Mouse (Mus musculus) neural tube, embryonic 11.5 days (tissue): Measurements from ENCODE around the gene BC049730. TPM values are rescaled to one million over a fixed set of nuclear protein-coding genes. Genes with fewer than 3 reads are reported as not detected.

ENCODE experiments used
- ATAC-seq: fragments of 200-750 bp; cut with Nextera tagmentation; 2 replicates; pipeline ENCODE4 v1.8.0; 2017; ENCODE audit warnings: moderate number of reproducible peaks, mild to moderate bottlenecking, moderate TSS enrichment, moderate library complexity; ENCODE audit not compliant: insufficient read depth, low FRiP score, low TSS enrichment
- DNase-seq: peaks from one replicate; pipeline ENCODE4 v3.0.0-alpha.2; 2015; ENCODE audit warnings: low spot score
- H3K27ac ChIP-seq: fragments of 300-500 bp; sonication (generic); 2 replicates; pipeline ENCODE4 v1.5.1; 2014; ENCODE audit warnings: low read depth, mild to moderate bottlenecking, low read length
- H3K27me3 ChIP-seq: fragments of 300-500 bp; sonication (generic); 2 replicates; pipeline ENCODE4 v1.6.1; 2014; ENCODE audit warnings: mild to moderate bottlenecking, low read length, mixed read lengths; ENCODE audit not compliant: control insufficient read depth, insufficient read depth
- H3K36me3 ChIP-seq: fragments of 300-500 bp; sonication (generic); 2 replicates; pipeline ENCODE4 v1.6.1; 2014; ENCODE audit warnings: mild to moderate bottlenecking, low read length, moderate library complexity, mixed read lengths; ENCODE audit not compliant: control insufficient read depth, insufficient read depth
- H3K4me1 ChIP-seq: fragments of 300-500 bp; sonication (generic); 2 replicates; pipeline ENCODE4 v1.6.1; 2014; ENCODE audit warnings: low read length, mixed read lengths; ENCODE audit not compliant: control insufficient read depth, insufficient read depth
- H3K4me2 ChIP-seq: fragments of 300-500 bp; sonication (generic); 2 replicates; pipeline ENCODE4 v1.6.1; 2014; ENCODE audit warnings: low read depth, mild to moderate bottlenecking, moderate library complexity
- H3K4me3 ChIP-seq: fragments of 300-500 bp; sonication (generic); 2 replicates; pipeline ENCODE4 v1.5.1; 2014; ENCODE audit warnings: low read depth, low read length
- H3K9ac ChIP-seq: fragments of 300-500 bp; sonication (generic); 2 replicates; pipeline ENCODE4 v1.6.1; 2014; ENCODE audit warnings: mild to moderate bottlenecking, low read length
- H3K9me3 ChIP-seq: fragments of 300-500 bp; sonication (generic); 2 replicates; pipeline ENCODE4 v1.6.1; 2016; ENCODE audit warnings: low read length; ENCODE audit not compliant: control insufficient read depth
- WGBS: fragments of 180-500 bp; shearing (Covaris S2); extraction: QIAGEN DNeasy Blood & Tissue Kit; methylation state at CpG from one replicate; pipeline ENCODE4 v1.1.7; 2014; 5-methylcytosine and 5-hydroxymethylcytosine counted together
- polyA plus RNA-seq: library from polyadenylated mRNA; unstranded; fragments of >200 nt; fragmentation: Nextera tagmentation; extraction: Ambion mirVana; gene quantifications from 2 replicates; pipeline ENCODE4 v1.2.1, GENCODE M21; 2014

Gene BC049730
- not detected in 2 replicates for polyA plus RNA-seq

GRCm38 (mm10) chr7:24708832-24709292 is at the start of gene BC049730:
Gene BC049730 (plus strand): TSS chr7:24709242.
- Histone ChIP-seq H3K27ac (no peak within 1 kb of the TSS), H3K27me3 (no peaks in the 10 kb centered on the region), H3K4me2 (no peak within 1 kb of the TSS), H3K4me3 (no peak within 1 kb of the TSS), H3K36me3 (no peaks in the 10 kb centered on the region), H3K9me3 (no peaks in the 10 kb centered on the region), H3K4me1 (no peaks in the 10 kb centered on the region), H3K9ac (no peak within 1 kb of the TSS)
- 96% methylated on average over 14 of the region's 14 CpGs for WGBS
- ATAC-seq (no peak), DNase-seq (no peak)

GRCm38 (mm10) chr7:24659737-24660357 is 49.2 kb upstream of the BC049730 start:
- Histone ChIP-seq H3K36me3 (no peaks in the 10 kb centered on the region), H3K27ac (no peak overlapping the region), H3K4me1 (no peaks in the 10 kb centered on the region), H3K4me2 (no peak overlapping the region), H3K9me3 (no peaks in the 10 kb centered on the region; the same call in 1 of the 2 replicates), H3K4me3 (no peak overlapping the region), H3K9ac (no peak overlapping the region), H3K27me3 (no peaks in the 10 kb centered on the region)
- whole genome bisulfite sequencing = 55% methylated on average over 12 of the region's 12 CpGs
- no peak for DNase-seq
- ATAC-seq = no peak

GRCm38 (mm10) chr7:24661118-24661904 is 47.7 kb upstream of the BC049730 start:
- Histone ChIP-seq H3K9me3 (no peaks in the 10 kb centered on the region; the same call in 1 of the 2 replicates), H3K36me3 (no peaks in the 10 kb centered on the region), H3K9ac (no peak overlapping the region), H3K4me2 (no peak overlapping the region), H3K27me3 (no peaks in the 10 kb centered on the region), H3K4me1 (no peaks in the 10 kb centered on the region), H3K27ac (no peak overlapping the region), H3K4me3 (no peak overlapping the region)
- DNase-seq (no peak), ATAC-seq (no peak)
- 76% methylated on average over 17 of the region's 17 CpGs for WGBS

- no peaks in the 10 kb centered on the region for H3K27me3 ChIP-seq
- no peak overlapping the region for H3K4me3 ChIP-seq
- no peak overlapping the region for H3K27ac ChIP-seq
- DNase-seq = peak; percentile 81
- 16% methylated on average over 8 of the region's 8 CpGs for WGBS
- no peaks in the 10 kb centered on the region for H3K4me1 ChIP-seq
- H3K9me3 ChIP-seq = no peaks in the 10 kb centered on the region; the same call in 1 of the 2 replicates
- ATAC-seq = no peak
- H3K4me2 ChIP-seq = no peak overlapping the region
- H3K36me3 ChIP-seq = no peaks in the 10 kb centered on the region
- no peak overlapping the region for H3K9ac ChIP-seq
These were observed 46.5 kb upstream of the BC049730 start for GRCm38 (mm10) chr7:24662575-24662974.

GRCm38 (mm10) chr7:24664301-24664700 is 44.7 kb upstream of the BC049730 start:
- H3K27me3 ChIP-seq = no peaks in the 10 kb centered on the region
- 47% methylated on average over 8 of the region's 8 CpGs for whole genome bisulfite sequencing
- H3K9me3 ChIP-seq = no peaks in the 10 kb centered on the region
- no peak for DNase-seq
- no peak for ATAC-seq
- H3K9ac ChIP-seq = no peak overlapping the region
- H3K4me1 ChIP-seq = no peaks in the 10 kb centered on the region
- H3K27ac ChIP-seq = no peak overlapping the region
- no peaks in the 10 kb centered on the region for H3K36me3 ChIP-seq
- no peak overlapping the region for H3K4me2 ChIP-seq
- no peak overlapping the region for H3K4me3 ChIP-seq

GRCm38 (mm10) chr7:24664959-24665358 is 44.1 kb upstream of the BC049730 start:
- no peak for ATAC-seq
- no peaks in the 10 kb centered on the region for H3K36me3 ChIP-seq
- DNase-seq = no peak
- H3K27me3 ChIP-seq = no peaks in the 10 kb centered on the region
- no peak overlapping the region for H3K9ac ChIP-seq
- no peaks in the 10 kb centered on the region for H3K4me1 ChIP-seq
- WGBS = 81% methylated on average over 9 of the region's 9 CpGs
- H3K4me2 ChIP-seq = no peak overlapping the region
- H3K4me3 ChIP-seq = no peak overlapping the region
- H3K27ac ChIP-seq = no peak overlapping the region
- no peaks in the 10 kb centered on the region for H3K9me3 ChIP-seq

- no peak overlapping the region for H3K27ac ChIP-seq
- no peak overlapping the region for H3K4me2 ChIP-seq
- H3K4me3 ChIP-seq = no peak overlapping the region
- H3K27me3 ChIP-seq = no peaks in the 10 kb centered on the region
- no peak for DNase-seq
- H3K36me3 ChIP-seq = no peaks in the 10 kb centered on the region
- H3K9ac ChIP-seq = no peak overlapping the region
- H3K9me3 ChIP-seq = no peaks in the 10 kb centered on the region
- WGBS = 91% methylated on average over 23 of the region's 23 CpGs
- H3K4me1 ChIP-seq = no peaks in the 10 kb centered on the region
- ATAC-seq = no peak
These were observed 37.0 kb upstream of the BC049730 start for GRCm38 (mm10) chr7:24671944-24672439.

GRCm38 (mm10) chr7:24676575-24676974 is 32.5 kb upstream of the BC049730 start, which contains the start of gene Tex101:
Gene Tex101 (minus strand): TSS chr7:24676675.
- WGBS = 92% methylated on average over 9 of the region's 9 CpGs
- ATAC-seq (no peak), DNase-seq (no peak)
- H3K9ac ChIP-seq = no peak within 1 kb of the TSS
- no peaks in the 10 kb centered on the region for H3K36me3 ChIP-seq
- H3K27ac ChIP-seq = no peak within 1 kb of the TSS
- H3K4me1 ChIP-seq = no peaks in the 10 kb centered on the region
- H3K27me3 ChIP-seq = no peaks in the 10 kb centered on the region
- no peaks in the 10 kb centered on the region for H3K9me3 ChIP-seq
- no peak within 1 kb of the TSS for H3K4me2 ChIP-seq
- H3K4me3 ChIP-seq = no peak within 1 kb of the TSS
